Mouse (Mus musculus): ENCODE results near the gene Pank3. TPM values are rescaled to one million over a fixed set of nuclear protein-coding genes. Genes with fewer than 3 reads are reported as not detected.

Gene Pank3
- polyA plus RNA-seq, 2 experiments = 4.0 to 4.4 TPM

DNA sequence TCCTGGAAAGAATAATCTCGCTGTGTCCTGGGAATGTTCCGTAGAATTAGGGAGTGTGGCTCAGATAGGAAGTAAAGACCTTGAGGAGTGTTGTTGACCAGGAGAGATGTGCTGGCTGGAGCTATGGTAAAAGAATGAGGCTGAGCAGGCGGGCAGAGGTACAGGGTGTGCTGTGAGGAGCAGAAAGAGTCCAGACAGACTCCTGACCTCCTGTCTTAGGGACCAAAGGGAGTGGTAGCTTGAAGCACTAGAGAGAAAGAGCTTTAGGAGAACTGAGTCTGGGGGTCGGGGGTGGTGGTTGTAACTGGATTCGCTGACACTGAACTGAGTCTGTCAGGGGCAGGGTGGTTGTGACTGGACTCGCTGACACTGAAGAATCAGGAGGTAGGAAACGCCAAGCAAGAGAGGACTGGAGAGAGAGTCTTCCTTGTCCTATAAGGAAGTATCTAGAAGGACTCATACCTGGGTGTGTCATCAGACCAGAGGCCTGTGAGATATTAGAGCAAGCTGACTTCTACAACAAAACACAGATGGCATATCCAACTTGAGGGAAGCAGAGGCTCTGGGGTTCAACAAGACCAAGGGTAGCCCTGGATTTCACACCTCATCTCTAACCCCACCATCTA lies 9.2 kb upstream of the Pank3 start:
- H3K27me3 ChIP-seq (ENCODE audit: control insufficient read depth, insufficient read depth, low read length) = no peaks in the 10 kb centered on the region
- H3K9ac ChIP-seq (replicated peaks) = no peak overlapping the region
- H3K4me3 ChIP-seq (ENCODE audit: insufficient read depth in 1 of 2, low read depth in 2 of 2, low read length in 2 of 2) = no peak overlapping the region
- no peaks in the 10 kb centered on the region for H3K4me1 ChIP-seq (replicated peaks; ENCODE audit: control insufficient read depth in 2 of 2, insufficient read depth in 2 of 2, low read length in 1 of 2)
- H3K27ac ChIP-seq = no peak overlapping the region
- DNase-seq (ENCODE audit: low read depth in 3 of 3, low spot score in 3 of 3) = no peak
- no peak overlapping the region for H3K4me2 ChIP-seq (ENCODE audit: low read depth)
- no peak for TF ChIP-seq CTCF (IDR thresholded peaks at IDR 0.05; ENCODE audit: low read depth)
- TF ChIP-seq EP300 (IDR thresholded peaks at IDR 0.05; ENCODE audit: low read depth) = no peak
- no peaks in the 10 kb centered on the region for H3K36me3 ChIP-seq (replicated peaks; ENCODE audit: control insufficient read depth, insufficient read depth, low read depth)
- WGBS (ENCODE audit: insufficient replicate concordance) = 59% methylated on average over 7 of the region's 7 CpGs
- no peaks in the 10 kb centered on the region for H3K9me3 ChIP-seq (ENCODE audit: control insufficient read depth, low read length)
- no peak for ATAC-seq (ENCODE audit: insufficient read depth)

DNA sequence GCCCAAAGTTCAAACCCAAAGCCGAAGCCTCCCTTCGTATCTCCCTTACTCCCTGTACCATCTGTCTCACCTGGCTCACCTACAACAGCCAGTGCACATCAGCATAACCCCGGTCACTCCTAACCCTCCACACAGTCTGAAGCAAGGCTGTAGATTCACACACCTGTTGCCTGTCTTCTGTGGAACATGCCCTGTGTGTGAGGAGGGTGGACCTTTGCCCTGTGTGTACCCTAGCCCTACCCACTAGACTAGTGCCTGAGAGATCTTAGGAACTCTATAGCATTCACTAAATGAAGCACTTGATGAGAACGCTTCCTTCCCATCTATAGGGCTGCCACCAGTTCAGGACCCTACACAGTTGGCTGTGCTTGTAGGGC lies 8.7 kb upstream of the Pank3 start:
- ATAC-seq (ENCODE audit: insufficient read depth) (no peak), DNase-seq (ENCODE audit: low read depth in 3 of 3, low spot score in 3 of 3) (no peak)
- no peak overlapping the region for H3K27ac ChIP-seq
- no peaks in the 10 kb centered on the region for H3K36me3 ChIP-seq (replicated peaks; ENCODE audit: control insufficient read depth, insufficient read depth, low read depth)
- no peak overlapping the region for H3K4me2 ChIP-seq (ENCODE audit: low read depth)
- H3K27me3 ChIP-seq (ENCODE audit: control insufficient read depth, insufficient read depth, low read length) = no peaks in the 10 kb centered on the region
- no peaks in the 10 kb centered on the region for H3K9me3 ChIP-seq (ENCODE audit: control insufficient read depth, low read length)
- no peak overlapping the region for H3K4me3 ChIP-seq (ENCODE audit: insufficient read depth in 1 of 2, low read depth in 2 of 2, low read length in 2 of 2)
- 68% methylated on average over 4 of the region's 4 CpGs for WGBS (ENCODE audit: insufficient replicate concordance)
- no peak overlapping the region for H3K9ac ChIP-seq (replicated peaks)
- H3K4me1 ChIP-seq (replicated peaks; ENCODE audit: control insufficient read depth in 2 of 2, insufficient read depth in 2 of 2, low read length in 1 of 2) = no peaks in the 10 kb centered on the region
- TF ChIP-seq CTCF (IDR thresholded peaks at IDR 0.05; ENCODE audit: low read depth) (no peak), EP300 (IDR thresholded peaks at IDR 0.05; ENCODE audit: low read depth) (no peak)

DNA sequence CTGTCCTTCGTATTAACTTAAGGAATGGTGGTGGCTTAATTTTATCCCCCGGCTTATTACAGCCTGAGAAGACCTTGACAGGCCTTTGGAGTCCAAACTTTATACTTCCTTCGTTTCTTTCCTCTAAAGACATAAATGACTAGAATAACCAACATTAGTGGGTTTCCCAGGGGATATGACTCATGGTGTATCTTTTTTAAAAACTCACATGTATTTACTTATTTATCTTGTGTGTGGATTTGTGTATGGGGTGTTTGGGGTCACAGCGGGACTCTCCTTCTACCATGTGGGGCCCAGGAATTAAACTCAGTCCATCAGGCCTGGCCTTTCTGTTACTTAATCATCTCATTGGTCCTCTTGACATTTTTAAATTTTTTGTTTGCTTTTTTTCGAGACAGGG lies 2.4 kb upstream of the Pank3 start:
- ATAC-seq (ENCODE audit: insufficient read depth) (no peak), DNase-seq (ENCODE audit: low read depth in 3 of 3, low spot score in 3 of 3) (no peak)
- H3K27me3 ChIP-seq (ENCODE audit: control insufficient read depth, insufficient read depth, low read length) = no peaks in the 10 kb centered on the region
- peaks cover 0 to 18% of the 10 kb centered on the region in 2 experiments for H3K4me1 ChIP-seq (replicated peaks; ENCODE audit: control insufficient read depth in 2 of 2, insufficient read depth in 2 of 2, low read length in 1 of 2)
- no peak overlapping the region for H3K4me3 ChIP-seq (ENCODE audit: insufficient read depth in 1 of 2, low read depth in 2 of 2, low read length in 2 of 2)
- H3K36me3 ChIP-seq (replicated peaks; ENCODE audit: control insufficient read depth, insufficient read depth, low read depth) = no peaks in the 10 kb centered on the region
- no peak overlapping the region for H3K27ac ChIP-seq
- H3K9ac ChIP-seq (replicated peaks) = no peak overlapping the region
- no peak overlapping the region for H3K4me2 ChIP-seq (ENCODE audit: low read depth)
- 66% methylated on average over 5 of the region's 5 CpGs for WGBS (ENCODE audit: insufficient replicate concordance)
- no peaks in the 10 kb centered on the region for H3K9me3 ChIP-seq (ENCODE audit: control insufficient read depth, low read length)
- TF ChIP-seq CTCF (IDR thresholded peaks at IDR 0.05; ENCODE audit: low read depth) = no peak
- TF ChIP-seq EP300 (IDR thresholded peaks at IDR 0.05; ENCODE audit: low read depth) = no peak

DNA sequence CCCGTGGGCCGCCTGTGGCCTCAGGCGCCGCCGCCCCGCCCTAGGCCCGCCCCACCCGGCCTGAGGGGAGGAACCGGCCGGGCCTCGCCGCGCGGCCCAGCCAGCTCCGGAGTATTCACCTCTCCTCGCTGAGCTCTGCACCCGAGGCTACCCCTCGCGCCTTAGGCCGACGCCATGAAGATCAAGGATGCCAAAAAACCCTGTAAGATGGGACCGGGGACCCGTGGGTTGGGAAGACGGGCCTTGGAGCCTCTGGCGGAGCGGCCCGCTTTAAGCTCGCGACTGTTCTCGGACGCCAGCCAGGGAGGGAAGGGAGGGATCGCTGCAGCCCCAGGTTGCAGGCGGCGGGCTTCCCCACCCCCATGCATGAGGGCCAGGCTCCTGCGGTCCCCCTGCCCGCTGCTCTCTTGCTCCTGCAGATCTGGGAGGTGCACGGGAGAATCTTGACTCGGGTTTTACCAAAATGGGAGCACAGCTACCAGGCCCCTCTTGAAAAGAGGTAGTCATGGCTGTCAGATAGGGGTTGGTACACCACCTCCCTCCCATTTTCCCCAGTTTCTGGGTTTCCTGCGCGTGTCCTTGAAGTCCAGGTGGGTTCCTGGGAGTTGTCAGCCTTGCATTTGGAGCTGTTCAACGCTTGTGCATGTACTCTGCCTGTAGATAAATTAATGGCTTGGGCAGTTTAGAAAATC lies 608 bp downstream of the Pank3 start:
- peak overlapping the region; percentile 69 for H3K4me2 ChIP-seq (ENCODE audit: low read depth)
- peak overlapping the region; percentile 63; the same call in 1 of the 2 replicates for H3K27ac ChIP-seq
- H3K9me3 ChIP-seq (ENCODE audit: control insufficient read depth, low read length) = no peaks in the 10 kb centered on the region
- H3K27me3 ChIP-seq (ENCODE audit: control insufficient read depth, insufficient read depth, low read length) = no peaks in the 10 kb centered on the region
- peak overlapping the region; percentile 82 for H3K9ac ChIP-seq (replicated peaks)
- ATAC-seq (ENCODE audit: insufficient read depth) (peak; percentile 93), DNase-seq (ENCODE audit: low read depth in 3 of 3, low spot score in 3 of 3) (peak; percentile 48 to 53 (median 48))
- no peaks in the 10 kb centered on the region for H3K36me3 ChIP-seq (replicated peaks; ENCODE audit: control insufficient read depth, insufficient read depth, low read depth)
- 0% methylated on average over 41 of the region's 41 CpGs for WGBS (ENCODE audit: insufficient replicate concordance)
- peak overlapping the region; percentile 74 to 83 for H3K4me3 ChIP-seq (ENCODE audit: insufficient read depth in 1 of 2, low read depth in 2 of 2, low read length in 2 of 2)
- TF ChIP-seq CTCF (IDR thresholded peaks at IDR 0.05; ENCODE audit: low read depth) (no peak), EP300 (IDR thresholded peaks at IDR 0.05; ENCODE audit: low read depth) (no peak)
- H3K4me1 ChIP-seq (replicated peaks; ENCODE audit: control insufficient read depth in 2 of 2, insufficient read depth in 2 of 2, low read length in 1 of 2) = peaks cover 0 to 18% of the 10 kb centered on the region in 2 experiments

DNA sequence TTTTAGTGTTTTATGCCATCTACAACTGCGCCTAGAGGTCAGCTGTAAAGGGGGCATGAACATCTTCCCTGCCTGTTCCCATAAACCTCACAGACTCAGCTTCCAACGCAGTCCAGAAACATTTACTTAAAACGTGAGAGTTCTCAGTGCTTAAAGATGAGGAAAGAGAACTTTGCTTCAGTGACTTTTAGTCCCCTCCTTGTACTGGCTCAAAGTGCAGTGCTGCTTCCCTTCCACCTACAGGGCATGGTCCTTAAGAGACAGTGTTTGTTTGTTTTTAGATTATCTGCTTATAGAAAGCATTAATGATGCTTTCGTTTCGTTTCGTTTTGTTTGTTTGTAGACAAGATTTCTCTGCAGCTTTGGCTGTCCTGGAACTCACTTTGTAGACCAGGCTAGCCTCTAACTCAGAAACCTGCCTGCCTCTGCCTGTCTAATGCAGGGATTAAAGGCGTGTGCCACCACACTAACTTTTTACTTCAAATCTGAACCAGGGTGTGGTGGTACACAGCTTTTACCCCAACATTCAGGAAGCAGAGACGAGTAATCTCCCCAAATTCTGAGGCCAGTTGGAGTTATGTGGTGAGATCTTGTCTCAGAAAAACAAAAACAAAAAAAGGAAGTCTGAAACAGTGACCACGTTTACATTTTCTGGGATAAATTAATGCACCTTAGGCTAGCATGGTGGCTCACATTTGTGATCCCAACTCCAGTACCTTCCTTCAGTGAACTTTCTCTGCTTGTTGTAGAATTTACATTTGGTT lies 1.6 kb downstream of the Pank3 start:
- no peak for TF ChIP-seq EP300 (IDR thresholded peaks at IDR 0.05; ENCODE audit: low read depth)
- TF ChIP-seq CTCF (IDR thresholded peaks at IDR 0.05; ENCODE audit: low read depth) = no peak
- 32% methylated on average over 9 of the region's 9 CpGs for WGBS (ENCODE audit: insufficient replicate concordance)
- Histone ChIP-seq H3K4me1 (replicated peaks; ENCODE audit: control insufficient read depth in 2 of 2, insufficient read depth in 2 of 2, low read length in 1 of 2) (peaks cover 0 to 18% of the 10 kb centered on the region in 2 experiments), H3K27ac (no peak overlapping the region), H3K36me3 (replicated peaks; ENCODE audit: control insufficient read depth, insufficient read depth, low read depth) (no peaks in the 10 kb centered on the region), H3K4me3 (ENCODE audit: insufficient read depth in 1 of 2, low read depth in 2 of 2, low read length in 2 of 2) (peak overlapping the region; percentile 74 to 83), H3K9ac (replicated peaks) (peak overlapping the region; percentile 82), H3K4me2 (ENCODE audit: low read depth) (peak overlapping the region; percentile 69), H3K27me3 (ENCODE audit: control insufficient read depth, insufficient read depth, low read length) (no peaks in the 10 kb centered on the region), H3K9me3 (ENCODE audit: control insufficient read depth, low read length) (no peaks in the 10 kb centered on the region)
- no peak for DNase-seq (ENCODE audit: low read depth in 3 of 3, low spot score in 3 of 3)
- ATAC-seq (ENCODE audit: insufficient read depth) = no peak
